ENCODE assay signal across 10 mouse cellular contexts in genomic region chr12:82408486-82408885, GRCm38 (mm10).
DNase-seq lines count a peak whose midpoint lies in the region; ATAC-seq and TF ChIP-seq lines count a peak whose summit lies in the region.
"Had no signal": no experiment of that assay in that cellular context is flagged by ENCODE, and none has a peak within 500 bp of the region (broad histone marks: within the 10 kb centered on the region; RNA-seq: fewer than 3 reads in every experiment).

No protein-coding gene starts in this region.

- no peaks in the 10 kb centered on the region for H3K27me3 ChIP-seq in kidney, embryonic 16.5 days (ENCODE audit: insufficient read depth, low read length)

- no peaks in the 10 kb centered on the region for H3K4me1 ChIP-seq in kidney, embryonic 16.5 days (ENCODE audit: insufficient read depth, low read length)
- peaks cover 21% of the 10 kb centered on the region for H3K4me1 ChIP-seq in embryonic fibroblast, embryonic 13.5 days (ENCODE audit: control insufficient read depth, insufficient read depth, low read length)

- no peak for ATAC-seq in kidney, embryonic 16.5 days (ENCODE audit: low FRiP score, low TSS enrichment)

- peak; percentile 83 for DNase-seq in kidney, adult 18-20 months
- DNase-seq in adrenal gland, postnatal 14 days: peak; percentile 67
- peak; percentile 93 for DNase-seq in kidney, adult 9 months
- DNase-seq in testis, postnatal 10 days (ENCODE audit: low spot score): peak; percentile 56
- no peak for DNase-seq in frontal cortex, adult 2 months (ENCODE audit: extremely low spot score in 1 of 2, low spot score in 1 of 2)
- DNase-seq in thymus, postnatal 14 days: no peak

- H3K9me3 ChIP-seq in kidney, embryonic 16.5 days (ENCODE audit: low read length): no peaks in the 10 kb centered on the region

- no peak overlapping the region for H3K9ac ChIP-seq in kidney, embryonic 16.5 days (replicated peaks; ENCODE audit: low read length)

- no peak overlapping the region for H3K4me2 ChIP-seq in kidney, embryonic 16.5 days (replicated peaks; ENCODE audit: low read depth, low read length)

- TF ChIP-seq POLR2A in embryonic fibroblast, embryonic 13.5 days (IDR thresholded peaks at IDR 0.05; ENCODE audit: low read depth, low read length): no peak

- H3K27ac ChIP-seq in kidney, embryonic 16.5 days (ENCODE audit: low read length): no peak overlapping the region
- peak overlapping the region; percentile 28; the same call in 1 of the 2 replicates for H3K27ac ChIP-seq in embryonic fibroblast, embryonic 13.5 days (ENCODE audit: insufficient read depth, low read length)
- H3K27ac ChIP-seq: macrophage had no signal

- H3K36me3 ChIP-seq in kidney, embryonic 16.5 days (ENCODE audit: insufficient read depth, low read length): peaks cover 12% of the 10 kb centered on the region

- no peak overlapping the region for H3K4me3 ChIP-seq in kidney, embryonic 16.5 days (ENCODE audit: low read length)
- no peak overlapping the region for H3K4me3 ChIP-seq in embryonic fibroblast, embryonic 13.5 days (ENCODE audit: insufficient read depth, low read length)
- H3K4me3 ChIP-seq: erythroblast, embryonic 14.5 days had no signal

- 91% methylated on average over 6 of the region's 6 CpGs for WGBS in kidney, embryonic 16.5 days

- no peak for TF ChIP-seq CTCF in embryonic fibroblast, embryonic 13.5 days (IDR thresholded peaks at IDR 0.05; ENCODE audit: borderline replicate concordance, insufficient read depth, low read length)

Comparison
In these comparisons a context has a peak if more than half of its experiments do, and no peak if none do; other contexts are left out.
1. DNase-seq: peak in kidney, adult 18-20 months (single experiment), adrenal gland, postnatal 14 days (single experiment), kidney, adult 9 months (single experiment) and testis, postnatal 10 days (single experiment); none in frontal cortex, adult 2 months (0 of 2) and thymus, postnatal 14 days (single experiment).